Mouse (Mus musculus): Measurements from ENCODE around the gene Dpm1. TPM values are rescaled to one million over a fixed set of nuclear protein-coding genes. Genes with fewer than 3 reads are reported as not detected.

Gene Dpm1
- polyA plus RNA-seq, 1 experiment from 2014 or later, result 91.7 TPM

DNA sequence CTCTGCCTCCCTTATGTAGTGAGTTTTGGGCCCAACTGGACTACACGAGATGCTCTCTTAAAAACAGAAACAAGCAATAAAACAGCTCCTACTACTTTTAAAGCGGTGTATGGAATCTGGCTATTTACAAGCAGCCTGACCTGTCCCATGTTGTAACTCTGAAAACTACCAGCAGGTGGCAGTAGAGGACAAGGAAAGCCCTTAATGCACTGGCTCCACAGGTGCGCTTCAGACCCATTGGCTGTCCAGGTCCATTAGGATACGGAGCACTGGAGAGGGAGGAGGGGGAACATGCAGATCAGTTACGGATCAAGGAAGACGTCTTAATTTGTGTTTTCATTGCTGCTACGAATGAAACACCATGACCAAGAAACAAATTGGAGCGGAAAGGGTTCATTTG lies 19.9 kb upstream of the Dpm1 start:
- Histone ChIP-seq H3K27ac (no peak overlapping the region), H3K36me3 (no peaks in the 10 kb centered on the region), H3K9me3 (no peaks in the 10 kb centered on the region), H3K4me1 (no peaks in the 10 kb centered on the region), H3K9ac (no peak overlapping the region), H3K4me2 (no peak overlapping the region), H3K4me3 (no peak overlapping the region), H3K27me3 (peaks cover 18% of the 10 kb centered on the region; the same call in 1 of the 2 replicates)
- no peak for ATAC-seq (ENCODE audit: borderline replicate concordance, extremely low read depth, low FRiP score, low TSS enrichment)
- 16% methylated on average over 8 of the region's 8 CpGs for WGBS

DNA sequence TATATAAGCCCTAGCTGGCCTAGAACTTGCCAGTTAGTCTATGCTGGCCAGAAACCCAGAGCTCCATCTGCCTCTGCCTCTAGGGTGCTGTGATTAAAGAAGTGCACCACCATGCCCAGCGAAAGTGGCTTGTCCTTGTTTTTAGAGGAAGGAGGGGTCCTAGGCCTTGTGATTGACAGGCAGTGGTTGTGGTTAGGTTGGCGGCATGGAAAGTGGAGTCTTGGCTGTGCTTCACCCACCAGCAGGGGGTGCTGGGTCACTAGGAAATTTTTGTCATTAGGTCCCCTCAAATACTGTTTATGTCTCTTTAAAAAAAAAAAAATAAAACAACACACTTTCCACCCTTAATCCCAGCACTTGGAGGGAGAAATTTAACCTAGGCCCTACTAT lies 18.5 kb upstream of the Dpm1 start:
- H3K27me3 ChIP-seq, result peaks cover 19% of the 10 kb centered on the region; the same call in 1 of the 2 replicates
- H3K4me3 ChIP-seq, result no peak overlapping the region
- H3K4me2 ChIP-seq, result no peak overlapping the region
- WGBS, result 19% methylated on average over 2 of the region's 2 CpGs
- no peak overlapping the region for H3K9ac ChIP-seq
- H3K9me3 ChIP-seq, result no peaks in the 10 kb centered on the region
- no peaks in the 10 kb centered on the region for H3K36me3 ChIP-seq
- H3K4me1 ChIP-seq, result no peaks in the 10 kb centered on the region
- no peak for ATAC-seq (ENCODE audit: borderline replicate concordance, extremely low read depth, low FRiP score, low TSS enrichment)
- H3K27ac ChIP-seq, result no peak overlapping the region

- Histone ChIP-seq H3K4me1 (no peaks in the 10 kb centered on the region), H3K27me3 (peaks cover 19% of the 10 kb centered on the region; the same call in 1 of the 2 replicates), H3K9ac (no peak overlapping the region), H3K4me2 (no peak overlapping the region), H3K27ac (no peak overlapping the region), H3K36me3 (no peaks in the 10 kb centered on the region), H3K4me3 (no peak overlapping the region), H3K9me3 (no peaks in the 10 kb centered on the region)
- 69% methylated on average over 8 of the region's 8 CpGs for WGBS
- no peak for ATAC-seq (ENCODE audit: borderline replicate concordance, extremely low read depth, low FRiP score, low TSS enrichment)
Measured at GRCm38 (mm10) chr2:168248167-168248855, 17.9 kb upstream of the Dpm1 start.

DNA sequence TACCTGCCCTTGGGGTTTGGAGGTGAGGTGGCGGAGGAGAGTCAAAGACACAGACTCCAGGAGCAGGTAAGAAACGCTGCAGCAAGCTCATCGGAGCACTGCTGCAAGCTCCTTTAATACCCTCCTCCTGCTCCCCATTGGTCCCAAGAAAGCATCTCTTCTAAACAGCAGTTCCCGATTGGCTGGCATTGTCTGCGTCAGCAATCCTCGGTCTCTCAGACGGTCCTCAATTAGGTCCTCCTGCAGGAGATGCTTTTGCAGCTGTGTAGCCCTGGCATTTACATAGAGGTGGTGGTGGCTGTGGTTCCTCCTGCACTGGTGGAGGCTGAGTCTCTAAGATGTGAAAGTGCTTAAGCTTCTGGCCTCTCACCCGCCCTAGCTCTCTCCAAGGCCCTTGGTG lies 15.2 kb upstream of the Dpm1 start:
- WGBS, result 33% methylated on average over 8 of the region's 8 CpGs
- Histone ChIP-seq H3K9me3 (no peaks in the 10 kb centered on the region), H3K27ac (no peak overlapping the region), H3K4me3 (no peak overlapping the region), H3K36me3 (no peaks in the 10 kb centered on the region), H3K4me2 (no peak overlapping the region), H3K27me3 (peaks cover 7% of the 10 kb centered on the region; the same call in 1 of the 2 replicates), H3K9ac (no peak overlapping the region), H3K4me1 (no peaks in the 10 kb centered on the region)
- no peak for ATAC-seq (ENCODE audit: borderline replicate concordance, extremely low read depth, low FRiP score, low TSS enrichment)

GRCm38 (mm10) chr2:168243278-168243677 lies 12.9 kb upstream of the Dpm1 start:
- H3K36me3 ChIP-seq, result no peaks in the 10 kb centered on the region
- peaks cover 7% of the 10 kb centered on the region; the same call in 1 of the 2 replicates for H3K27me3 ChIP-seq
- 77% methylated on average over 4 of the region's 4 CpGs for WGBS
- no peaks in the 10 kb centered on the region for H3K4me1 ChIP-seq
- H3K4me2 ChIP-seq, result no peak overlapping the region
- no peak overlapping the region for H3K27ac ChIP-seq
- ATAC-seq (ENCODE audit: borderline replicate concordance, extremely low read depth, low FRiP score, low TSS enrichment), result no peak
- H3K9me3 ChIP-seq, result no peaks in the 10 kb centered on the region
- no peak overlapping the region for H3K4me3 ChIP-seq
- no peak overlapping the region for H3K9ac ChIP-seq

GRCm38 (mm10) chr2:168242841-168243240 lies 12.4 kb upstream of the Dpm1 start:
- H3K27ac ChIP-seq, result no peak overlapping the region
- H3K4me1 ChIP-seq, result no peaks in the 10 kb centered on the region
- no peaks in the 10 kb centered on the region for H3K36me3 ChIP-seq
- no peak overlapping the region for H3K4me2 ChIP-seq
- H3K27me3 ChIP-seq, result peaks cover 7% of the 10 kb centered on the region; the same call in 1 of the 2 replicates
- H3K4me3 ChIP-seq, result no peak overlapping the region
- no peak overlapping the region for H3K9ac ChIP-seq
- no peak for ATAC-seq (ENCODE audit: borderline replicate concordance, extremely low read depth, low FRiP score, low TSS enrichment)
- no peaks in the 10 kb centered on the region for H3K9me3 ChIP-seq

GRCm38 (mm10) chr2:168238335-168238734 lies 7.9 kb upstream of the Dpm1 start:
- Histone ChIP-seq H3K9ac (no peak overlapping the region), H3K36me3 (peaks cover 9% of the 10 kb centered on the region), H3K4me1 (no peaks in the 10 kb centered on the region), H3K27me3 (0 out of 2 replicates have a peak, but pooled peaks cover 3% of the 10 kb centered on the region), H3K9me3 (no peaks in the 10 kb centered on the region), H3K4me2 (no peak overlapping the region), H3K27ac (no peak overlapping the region), H3K4me3 (no peak overlapping the region)
- WGBS, result 91% methylated on average over 4 of the region's 4 CpGs
- ATAC-seq (ENCODE audit: borderline replicate concordance, extremely low read depth, low FRiP score, low TSS enrichment), result no peak

DNA sequence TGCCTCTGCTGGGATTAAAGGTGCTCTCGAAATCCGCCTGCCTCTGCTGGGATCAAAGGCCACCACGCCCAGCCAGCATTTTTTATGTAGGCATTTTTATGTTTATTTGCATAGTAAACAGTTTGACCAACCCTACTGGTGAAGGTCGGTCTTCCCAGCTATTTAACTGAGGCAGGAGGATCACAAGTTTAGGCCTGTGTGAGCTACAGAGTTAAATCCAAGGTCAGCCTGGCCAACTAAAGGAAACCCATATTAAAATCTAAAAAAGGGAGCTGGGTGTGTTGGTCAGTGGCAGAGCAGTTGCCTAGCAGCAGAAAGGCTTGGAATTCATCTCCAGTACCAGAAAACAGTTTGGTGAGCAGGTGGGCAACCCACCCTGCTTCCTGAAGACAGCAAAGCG lies 2.9 kb upstream of the Dpm1 start:
- Histone ChIP-seq H3K4me3 (no peak overlapping the region), H3K36me3 (peaks cover 12% of the 10 kb centered on the region), H3K27ac (no peak overlapping the region), H3K9ac (no peak overlapping the region), H3K9me3 (no peaks in the 10 kb centered on the region), H3K4me2 (no peak overlapping the region), H3K4me1 (peaks cover 25% of the 10 kb centered on the region), H3K27me3 (no peaks in the 10 kb centered on the region)
- ATAC-seq (ENCODE audit: borderline replicate concordance, extremely low read depth, low FRiP score, low TSS enrichment), result no peak
- WGBS, result 86% methylated on average over 5 of the region's 5 CpGs

GRCm38 (mm10) chr2:168231471-168231829 lies 1.1 kb upstream of the Dpm1 start:
- Histone ChIP-seq H3K4me2 (peak overlapping the region; percentile 96), H3K27me3 (no peaks in the 10 kb centered on the region), H3K9ac (peak overlapping the region; percentile 80), H3K4me3 (peak overlapping the region; percentile 66), H3K4me1 (peaks cover 27% of the 10 kb centered on the region), H3K9me3 (no peaks in the 10 kb centered on the region), H3K36me3 (peaks cover 15% of the 10 kb centered on the region), H3K27ac (no peak overlapping the region)
- no peak for ATAC-seq (ENCODE audit: borderline replicate concordance, extremely low read depth, low FRiP score, low TSS enrichment)
- 50% methylated on average over 30 of the region's 33 CpGs for WGBS

DNA sequence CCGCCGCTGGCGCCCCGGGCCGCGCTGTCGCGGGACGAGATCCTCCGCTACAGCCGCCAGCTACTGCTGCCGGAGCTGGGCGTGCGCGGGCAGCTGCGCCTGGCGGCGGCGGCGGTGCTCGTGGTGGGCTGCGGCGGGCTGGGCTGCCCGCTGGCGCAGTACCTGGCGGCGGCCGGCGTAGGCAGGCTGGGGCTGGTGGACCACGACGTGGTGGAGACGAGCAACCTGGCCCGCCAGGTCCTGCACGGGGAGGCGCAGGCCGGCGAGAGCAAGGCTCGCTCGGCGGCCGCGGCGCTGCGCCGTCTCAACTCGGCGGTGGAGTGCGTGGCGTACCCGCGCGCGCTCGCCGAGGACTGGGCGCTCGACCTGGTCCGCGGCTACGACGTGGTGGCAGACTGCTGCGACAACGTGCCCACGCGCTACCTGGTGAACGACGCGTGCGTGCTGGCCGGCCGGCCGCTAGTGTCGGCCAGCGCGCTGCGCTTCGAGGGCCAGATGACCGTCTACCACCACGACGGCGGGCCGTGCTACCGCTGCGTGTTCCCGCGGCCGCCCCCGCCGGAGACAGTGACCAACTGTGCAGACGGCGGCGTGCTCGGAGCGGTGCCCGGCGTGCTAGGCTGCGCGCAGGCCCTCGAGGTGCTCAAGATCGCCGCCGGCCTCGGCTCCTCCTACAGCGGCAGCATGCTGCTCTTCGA lies 531 bp upstream of the Dpm1 start:
- Histone ChIP-seq H3K9ac (peak overlapping the region; percentile 80), H3K4me2 (peak overlapping the region; percentile 96), H3K4me1 (peaks cover 27% of the 10 kb centered on the region), H3K27ac (peak overlapping the region; percentile 88), H3K9me3 (no peaks in the 10 kb centered on the region), H3K4me3 (peak overlapping the region; percentile 66), H3K27me3 (no peaks in the 10 kb centered on the region), H3K36me3 (peaks cover 20% of the 10 kb centered on the region)
- peak; percentile 36; the same call in 1 of the 2 replicates for ATAC-seq (ENCODE audit: borderline replicate concordance, extremely low read depth, low FRiP score, low TSS enrichment)
- WGBS, result 2% methylated on average over 90 of the region's 105 CpGs

DNA sequence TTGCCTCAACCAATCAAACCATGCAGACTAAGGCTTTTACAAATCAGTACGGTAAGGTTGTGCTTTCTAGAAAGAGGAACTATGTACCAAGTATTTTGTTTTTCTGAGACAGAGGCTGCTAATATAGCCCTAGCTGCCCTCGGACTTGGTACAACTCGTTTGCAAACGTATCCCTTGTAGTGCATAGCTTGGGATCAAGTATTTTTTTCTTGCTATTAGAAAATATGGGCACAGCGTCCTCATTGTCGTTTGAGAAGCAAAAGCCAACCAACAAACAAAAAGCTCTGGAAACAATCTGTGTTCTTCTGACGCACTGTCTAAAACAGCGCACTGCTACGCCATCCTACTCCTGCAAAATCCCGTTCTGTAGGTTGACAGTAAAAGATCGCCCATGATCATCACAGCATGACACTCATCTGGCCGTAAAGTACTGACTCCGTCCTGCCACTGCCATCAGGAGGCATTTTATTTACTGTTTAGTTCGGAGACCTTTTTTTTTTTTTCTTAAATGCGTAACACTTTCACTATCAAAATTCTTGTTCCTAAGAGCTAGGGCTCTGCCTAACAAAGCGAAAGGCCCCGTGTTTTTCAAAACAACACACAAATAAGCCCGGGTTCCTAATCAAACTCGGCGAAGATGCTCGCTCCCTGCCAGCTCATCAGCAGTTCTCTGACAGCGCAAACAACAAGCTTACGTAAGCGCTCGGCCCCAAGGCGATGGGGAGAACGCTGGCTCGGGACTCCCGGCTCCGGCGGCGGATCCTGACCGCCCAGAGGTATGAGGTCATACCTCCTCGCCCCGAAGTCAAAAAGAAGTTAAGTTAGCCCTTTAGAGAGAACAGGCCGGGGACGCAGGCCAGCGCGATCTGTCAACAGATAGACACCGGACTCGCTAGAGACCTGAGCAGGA lies 1.0 kb downstream of the Dpm1 start:
- 16% methylated on average over 41 of the region's 41 CpGs for WGBS

More for the DNA sequence above, 1.0 kb downstream of the Dpm1 start:
- Histone ChIP-seq H3K27me3 (no peaks in the 10 kb centered on the region), H3K9ac (peak overlapping the region; percentile 80), H3K27ac (peak overlapping the region; percentile 88), H3K4me3 (peak overlapping the region; percentile 66), H3K36me3 (peaks cover 34% of the 10 kb centered on the region), H3K4me1 (peaks cover 27% of the 10 kb centered on the region), H3K4me2 (peak overlapping the region; percentile 96), H3K9me3 (no peaks in the 10 kb centered on the region)
- 0 out of 2 replicates have a peak, but pooled peaks have one; percentile 15 for ATAC-seq (ENCODE audit: borderline replicate concordance, extremely low read depth, low FRiP score, low TSS enrichment)

Data from lung, embryonic 15.5 days (tissue).